Mouse (Mus musculus): ENCODE measurements at regions not wholly inside any gene's neighbourhood (a gene's known extent, or its start where the extent isn't known, plus 50 kb on each side); places are given as distances from the start of the nearest gene placed in this dataset.

DNA sequence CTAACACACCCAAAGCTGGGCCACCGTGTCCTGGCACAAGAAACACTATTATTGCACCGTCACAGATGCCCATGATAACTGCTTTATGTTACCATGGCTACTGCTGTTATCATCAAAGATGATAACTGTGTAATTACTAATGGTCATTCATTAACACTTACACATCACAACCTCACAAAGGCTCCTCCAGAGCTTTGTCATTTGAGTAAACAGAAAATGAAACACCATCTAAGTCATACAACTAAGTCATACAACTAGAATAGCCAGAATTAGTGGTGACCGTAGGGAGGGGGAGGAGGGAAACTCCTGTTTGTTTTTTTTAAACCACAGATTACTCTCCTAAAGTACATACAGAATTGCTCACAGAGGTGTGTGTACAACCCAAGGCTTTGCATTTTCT is 111.4 kb upstream of the Ofcc1 start:
- DNase-seq, result no peak

DNA sequence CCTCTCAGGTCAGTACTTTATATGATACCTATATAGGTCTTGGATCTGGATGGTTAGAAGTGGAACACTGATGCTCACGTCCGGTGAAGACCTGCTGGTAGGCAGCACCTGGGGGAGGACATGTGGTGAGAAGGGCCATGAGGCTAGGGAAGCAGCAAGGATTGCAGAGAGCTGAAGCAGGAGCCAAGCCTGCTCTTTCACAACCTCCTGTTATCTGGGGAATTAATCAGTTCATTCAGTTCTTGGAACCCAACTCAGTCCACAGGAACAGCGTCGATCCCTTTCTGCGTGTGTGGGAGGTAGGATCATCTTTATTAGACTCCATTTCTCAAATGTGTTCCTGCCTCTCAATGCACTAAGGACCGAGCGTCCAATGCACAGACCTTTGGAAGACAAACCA is 107.9 kb upstream of the Ofcc1 start:
- DNase-seq, result no peak

DNA sequence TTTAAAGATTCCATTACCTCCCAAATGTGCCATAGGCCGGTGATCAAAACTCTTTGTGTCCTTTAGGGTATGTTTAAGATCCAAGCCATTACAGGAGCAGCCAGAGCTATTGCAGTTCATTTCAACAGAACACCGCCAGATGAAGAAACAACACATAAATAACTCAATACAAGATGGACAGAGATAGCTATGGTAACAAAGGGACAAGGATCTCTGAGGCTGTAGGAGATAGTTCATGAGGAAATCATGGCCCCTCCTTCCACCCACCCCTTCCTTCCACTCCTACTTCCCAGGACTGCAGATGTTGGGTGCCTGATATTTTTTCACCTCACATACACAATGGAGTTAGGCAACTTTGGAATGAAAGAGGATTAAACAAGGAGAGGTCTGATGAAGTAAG is 92.1 kb upstream of the Ofcc1 start:
- DNase-seq, result no peak

DNA sequence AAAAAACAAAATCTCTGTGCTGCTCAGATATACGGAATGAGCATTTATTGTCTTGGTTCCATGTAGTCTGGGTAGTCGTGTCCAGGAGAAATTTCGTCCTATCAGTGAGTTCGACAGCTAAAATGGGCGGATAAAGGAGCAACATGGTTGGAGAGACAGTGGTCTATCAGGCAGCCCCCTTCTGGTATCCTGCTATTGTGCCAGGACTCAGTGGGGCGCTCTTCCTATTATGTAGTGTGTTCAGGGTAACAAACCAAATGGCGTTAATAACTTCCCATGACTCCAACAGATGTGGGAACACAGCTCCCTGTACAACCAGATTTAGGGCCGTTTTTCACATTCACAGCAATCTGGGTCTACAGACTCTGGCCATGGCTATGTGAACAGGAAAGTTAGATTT is 68.6 kb upstream of the Ofcc1 start:
- DNase-seq, result peak; percentile 8 to 19

DNA sequence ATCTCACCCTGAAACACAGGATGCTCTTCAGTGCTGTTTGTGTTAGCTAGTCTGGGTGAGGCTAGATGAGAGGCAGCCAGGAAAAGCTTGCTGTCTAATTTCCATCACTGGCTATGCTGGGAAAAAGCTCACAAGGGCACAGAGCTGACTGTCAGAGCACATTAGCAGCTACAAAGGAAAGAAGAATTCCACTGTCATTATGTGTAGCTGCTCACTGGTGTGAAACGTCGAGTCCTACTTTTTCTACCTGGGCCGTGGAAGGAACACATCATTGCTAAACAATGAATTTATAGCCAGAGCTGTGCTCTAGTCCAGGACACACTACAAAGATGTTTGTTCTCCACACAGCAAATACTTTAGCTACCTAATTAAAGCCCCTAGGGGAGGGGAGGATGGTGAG is 61.8 kb upstream of the Ofcc1 start:
- DNase-seq, result no peak

DNA sequence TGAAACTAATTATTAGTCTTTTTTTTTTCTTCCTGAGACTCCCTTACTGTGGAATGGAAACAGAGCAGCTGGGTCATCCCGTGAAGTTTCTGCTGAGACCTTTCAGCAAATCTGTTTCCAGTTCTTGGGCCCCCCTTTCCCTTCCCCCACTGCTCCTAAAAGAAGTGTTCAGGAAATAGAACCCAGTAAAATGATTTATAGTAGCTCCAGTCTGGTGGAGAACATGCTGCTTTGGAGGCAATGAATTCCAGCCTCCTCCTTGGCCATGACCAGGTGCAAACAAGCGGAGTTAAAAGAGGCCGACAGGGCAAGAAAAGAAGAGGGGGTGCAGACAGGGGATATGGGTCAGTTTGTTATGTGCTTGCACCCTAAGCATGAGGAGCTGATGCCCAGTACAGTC is 56.6 kb upstream of the Ofcc1 start:
- no peak for DNase-seq

DNA sequence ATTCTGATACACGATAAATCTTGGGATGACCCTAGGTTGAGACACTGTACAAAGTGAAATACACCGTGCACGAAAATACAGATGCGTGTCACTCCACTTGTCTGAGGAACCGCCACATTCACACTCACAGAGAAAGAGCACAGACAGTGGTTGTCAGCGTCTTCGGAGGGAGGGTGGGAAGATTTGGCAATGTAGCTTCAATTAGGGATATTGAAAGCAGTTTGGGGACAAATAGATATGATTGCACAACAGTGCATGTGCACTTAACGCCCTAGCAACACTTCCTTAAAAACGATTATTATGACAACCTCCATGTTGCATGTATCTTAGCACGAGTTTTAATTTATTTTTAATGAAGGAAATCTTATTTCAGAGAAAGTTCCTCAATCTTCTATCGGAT is 51.8 kb upstream of the Ofcc1 start:
- no peak for DNase-seq
